Mouse (Mus musculus) ES-E14 (cell line): ENCODE data around the gene Ninj1. TPM values are rescaled to one million over a fixed set of nuclear protein-coding genes. Genes with fewer than 3 reads are reported as not detected.

Experiments
- DNase-seq: peaks from one replicate; pipeline ENCODE4 v3.0.0-alpha.2; 2013; ENCODE audit warnings: low read depth, low spot score
- H3K27ac ChIP-seq: 2 replicates; pipeline ENCODE4 v1.5.1; 2012; ENCODE audit warnings: low read depth, mild to moderate bottlenecking, low read length, moderate library complexity, mixed read lengths; ENCODE audit not compliant: poor library complexity, insufficient read depth, severe bottlenecking
- H3K36me3 ChIP-seq: 2 replicates; pipeline ENCODE4 v1.6.1; 2012; ENCODE audit warnings: mild to moderate bottlenecking, low read length, moderate library complexity, mixed read lengths; ENCODE audit not compliant: control insufficient read depth, poor library complexity, insufficient read depth, severe bottlenecking
- H3K4me1 ChIP-seq, 2 experiments: fragments of 150-350 bp in 1 of 2; sonication (generic) in 1 of 2; 2 replicates each; pipeline ENCODE4 v1.6.1; 2012; ENCODE audit warnings: low read length in 2 of 2, mild to moderate bottlenecking in 1 of 2, mixed read lengths in 1 of 2; ENCODE audit not compliant: control insufficient read depth in 2 of 2, insufficient read depth in 2 of 2, poor library complexity in 1 of 2
- H3K4me3 ChIP-seq, 2 experiments: fragments of 150-350 bp in 1 of 2; sonication (generic) in 1 of 2; 2 replicates each; pipeline ENCODE4 v1.5.1; 2012; ENCODE audit warnings: low read length in 2 of 2, low read depth in 1 of 2, mild to moderate bottlenecking in 1 of 2, mixed read lengths in 1 of 2; ENCODE audit not compliant: insufficient read depth in 1 of 2, poor library complexity in 1 of 2, severe bottlenecking in 1 of 2
- H3K9ac ChIP-seq: 2 replicates; pipeline ENCODE4 v1.6.1; 2012; ENCODE audit warnings: low read depth, mild to moderate bottlenecking, low read length, mixed read lengths; ENCODE audit not compliant: poor library complexity, insufficient read depth, severe bottlenecking
- H3K9me3 ChIP-seq: fragments of 150-350 bp; sonication (generic); 2 replicates; pipeline ENCODE4 v1.6.1; 2012; ENCODE audit warnings: low read depth, mild to moderate bottlenecking, low read length; ENCODE audit not compliant: control insufficient read depth, insufficient read depth
- CHD2 ChIP-seq: IDR thresholded peaks from 2 replicates; pipeline ENCODE4 v1.6.1; 2014; ENCODE audit warnings: mild to moderate bottlenecking, low read depth, low read length, inconsistent platforms
- HCFC1 ChIP-seq: IDR thresholded peaks from 2 replicates; pipeline ENCODE4 v1.6.1; 2012; ENCODE audit warnings: low read length, inconsistent platforms, borderline replicate concordance; ENCODE audit not compliant: insufficient read depth
- MAFK ChIP-seq: IDR thresholded peaks from 2 replicates; pipeline ENCODE4 v1.6.1; 2014; ENCODE audit warnings: mild to moderate bottlenecking, low read depth, low read length, inconsistent platforms; ENCODE audit not compliant: insufficient read depth
- ZC3H11A ChIP-seq: IDR thresholded peaks from 2 replicates; pipeline ENCODE4 v1.6.1; 2012; ENCODE audit warnings: low read depth, mild to moderate bottlenecking, inconsistent platforms, low read length, borderline replicate concordance
- ZNF384 ChIP-seq: IDR thresholded peaks from 2 replicates; pipeline ENCODE4 v1.6.1; 2012; ENCODE audit warnings: low read depth, low read length, inconsistent platforms
- in situ Hi-C, 2 experiments: fragments of 600-800 bp; cut with MboI; formaldehyde crosslinking; loops; one replicate each; pipeline ENCODE4 v1.15.1; 2025; ENCODE audit warnings: low sequenced_read_pairs in 2 of 2, inconsistent platforms in 1 of 2; ENCODE audit not compliant: unreplicated experiment in 2 of 2
- total RNA-seq: library from RNA; depleted of rRNA; stranded (reverse); fragments of 300-350 nt; gene quantifications from 2 replicates; pipeline ENCODE4 v1.2.3, GENCODE M21; 2012

Ninj1 gene
- total RNA-seq, 1 experiment: 20.8 TPM

DNA sequence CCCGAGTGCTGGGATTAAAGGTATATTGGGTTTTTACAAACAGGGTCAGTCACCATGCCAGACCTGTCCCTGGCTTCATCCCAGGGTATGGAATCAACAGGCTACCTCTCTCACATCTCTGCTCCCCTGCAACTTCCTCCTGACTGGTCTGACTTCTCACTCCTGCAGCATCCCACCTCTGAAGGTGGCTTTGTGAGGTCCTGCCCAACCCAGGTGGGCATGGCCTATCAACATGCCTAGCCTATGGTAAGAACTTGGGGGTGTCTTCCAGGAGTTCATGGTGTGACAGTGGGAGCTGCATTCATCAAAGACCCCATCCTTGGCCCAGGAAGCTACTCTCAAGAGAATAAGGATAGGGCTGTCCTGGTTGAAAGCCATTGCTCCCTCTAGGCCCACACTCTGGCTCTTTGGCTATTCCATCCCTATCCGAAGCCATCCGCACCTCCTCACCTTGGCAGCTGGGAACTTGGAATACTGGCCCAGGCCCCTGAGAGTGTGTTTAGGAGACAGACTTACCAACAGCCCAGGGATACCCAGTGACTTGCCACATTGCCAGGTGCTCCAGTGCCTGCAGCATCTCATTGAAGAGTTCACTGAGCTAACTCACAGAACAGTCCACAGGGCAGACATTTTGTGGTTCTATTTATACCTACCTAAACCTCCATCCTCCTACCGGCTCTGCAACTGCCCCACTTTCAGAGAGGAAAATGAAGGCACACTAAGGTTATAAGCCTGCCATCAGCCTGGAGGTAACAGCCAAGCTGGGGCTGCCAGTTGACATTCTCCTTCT lies 25.6 kb downstream of the Ninj1 start:
- Histone ChIP-seq H3K27ac (no peak overlapping the region), H3K4me1 (peaks cover 0 to 4% of the 10 kb centered on the region in 2 experiments; a peak in 2 of 4 replicates), H3K9me3 (no peaks in the 10 kb centered on the region)

DNA sequence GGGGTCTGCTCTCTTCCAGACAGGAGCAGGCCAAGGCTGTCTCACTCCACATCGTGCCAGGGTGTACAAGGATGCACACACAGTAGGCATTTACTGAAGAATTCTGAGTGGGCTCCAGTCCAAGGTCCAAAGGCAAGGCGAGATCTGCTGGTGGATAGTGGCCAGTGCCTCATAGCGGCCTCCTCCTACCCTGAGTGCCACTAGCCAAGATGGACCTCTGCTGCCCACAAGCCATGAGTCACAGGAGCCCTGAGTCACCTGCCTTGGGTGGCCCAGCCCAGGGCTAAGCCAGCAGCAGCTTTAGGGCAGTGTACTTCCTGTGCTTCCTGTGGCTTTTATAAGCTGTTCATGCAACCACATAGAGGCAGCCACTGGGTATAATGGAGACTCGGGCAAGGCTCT lies 26.2 kb downstream of the Ninj1 start:
- in situ Hi-C loops: no loop called here
- DNase-seq: no peak
- Histone ChIP-seq H3K4me3 (no peak overlapping the region), H3K36me3 (no peaks in the 10 kb centered on the region), H3K27ac (no peak overlapping the region), H3K9me3 (no peaks in the 10 kb centered on the region), H3K9ac (no peak overlapping the region), H3K4me1 (peaks cover 0 to 4% of the 10 kb centered on the region in 2 experiments; a peak in 2 of 4 replicates)
- TF ChIP-seq HCFC1: no peak
- no peak for TF ChIP-seq MAFK
- no peak for TF ChIP-seq ZC3H11A
- no peak for TF ChIP-seq ZNF384
- no peak for TF ChIP-seq CHD2

More for the DNA sequence above, 25.6 kb downstream of the Ninj1 start:
- no peak for DNase-seq
- Histone ChIP-seq H3K36me3 (no peaks in the 10 kb centered on the region), H3K9ac (no peak overlapping the region), H3K4me3 (no peak overlapping the region)
- TF ChIP-seq MAFK (no peak), CHD2 (no peak), HCFC1 (no peak), ZNF384 (no peak), ZC3H11A (no peak)
- in situ Hi-C loops: no loop called here

DNA sequence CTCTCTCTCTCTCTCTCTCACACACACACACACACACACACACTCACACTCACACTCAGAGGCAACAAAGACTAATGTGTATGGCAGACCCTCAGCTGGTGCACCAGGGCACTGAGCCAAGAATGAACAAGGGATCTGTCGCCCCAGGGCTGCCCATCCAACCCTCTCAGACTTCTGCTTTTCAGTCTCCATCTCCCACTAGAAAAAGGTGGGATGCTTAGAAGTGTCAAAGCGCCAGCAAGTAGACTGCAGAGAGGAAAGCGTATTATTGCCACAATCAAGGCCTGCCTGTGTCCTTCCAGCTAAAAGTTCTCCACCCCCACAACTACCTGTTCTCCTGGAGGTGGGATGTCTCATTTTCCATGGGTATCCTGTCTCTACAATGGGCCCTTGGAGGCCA lies 27.2 kb downstream of the Ninj1 start:
- no peak overlapping the region for H3K27ac ChIP-seq
- TF ChIP-seq CHD2 (no peak), ZNF384 (no peak), MAFK (no peak), HCFC1 (no peak), ZC3H11A (no peak)
- in situ Hi-C loops: no loop called here
- H3K9me3 ChIP-seq: no peaks in the 10 kb centered on the region
- DNase-seq: no peak
- H3K4me3 ChIP-seq: no peak overlapping the region
- H3K9ac ChIP-seq: no peak overlapping the region
- H3K36me3 ChIP-seq: no peaks in the 10 kb centered on the region
- H3K4me1 ChIP-seq: peaks cover 0 to 4% of the 10 kb centered on the region in 2 experiments; a peak in 2 of 4 replicates

DNA sequence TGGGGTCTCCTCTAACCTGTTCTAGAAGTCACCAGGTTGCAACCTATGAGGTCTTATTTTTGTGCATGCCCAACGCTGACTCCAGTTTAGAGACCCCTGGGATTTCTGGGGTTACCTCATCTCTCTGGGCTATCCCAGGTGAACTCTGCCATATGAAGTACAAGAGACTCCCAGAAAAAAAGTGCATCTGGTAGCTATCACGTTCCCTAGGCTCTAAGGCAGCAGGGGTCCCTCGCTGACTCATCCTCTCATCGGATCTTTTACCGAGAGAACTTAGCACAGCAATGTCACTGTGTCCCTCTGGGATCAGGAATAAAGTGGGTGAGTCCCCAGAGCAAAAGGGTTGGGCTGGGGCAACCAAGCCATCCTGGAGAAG lies 27.8 kb downstream of the Ninj1 start:
- in situ Hi-C loops: no loop called here
- no peaks in the 10 kb centered on the region for H3K9me3 ChIP-seq
- peak overlapping the region; percentile 74 to 96 for H3K4me3 ChIP-seq
- DNase-seq: no peak
- no peaks in the 10 kb centered on the region for H3K36me3 ChIP-seq
- peak overlapping the region; percentile 77 for H3K9ac ChIP-seq
- peaks cover 0 to 4% of the 10 kb centered on the region in 2 experiments; a peak in 2 of 4 replicates for H3K4me1 ChIP-seq
- H3K27ac ChIP-seq: no peak overlapping the region
- no peak for TF ChIP-seq ZC3H11A
- no peak for TF ChIP-seq CHD2
- no peak for TF ChIP-seq HCFC1
- no peak for TF ChIP-seq ZNF384
- TF ChIP-seq MAFK: no peak
